Mouse (Mus musculus): Measurements from ENCODE around the gene AC134908.4.

GRCm38 (mm10) chr17:25809606-25810340, 14.3 kb upstream of the AC134908.4 start:
- TF ChIP-seq CTCF (IDR thresholded peaks at IDR 0.05; ENCODE audit: borderline replicate concordance, insufficient read depth, low read depth, low read length) (no peak), POLR2A (IDR thresholded peaks at IDR 0.05; ENCODE audit: borderline replicate concordance, insufficient read depth, low read length) (0 out of 2 replicates have a peak, but pooled peaks have one; percentile 11)

Data from cerebellum, adult 2 months (tissue).